Mouse (Mus musculus): ENCODE measurements around the gene Tspan32.

The Tspan32 gene

GRCm38 (mm10) chr7:143006756-143007598 is 2.1 kb downstream of the Tspan32 start:
- in situ Hi-C loops (cut with MboI; ENCODE audit: unreplicated experiment in 2 of 2): loop anchor here (5.0 kb wide), 2 partner anchors 60 to 115 kb away; partner anchors contain the start of gene Tssc4 (in 2 of the 2)

DNA sequence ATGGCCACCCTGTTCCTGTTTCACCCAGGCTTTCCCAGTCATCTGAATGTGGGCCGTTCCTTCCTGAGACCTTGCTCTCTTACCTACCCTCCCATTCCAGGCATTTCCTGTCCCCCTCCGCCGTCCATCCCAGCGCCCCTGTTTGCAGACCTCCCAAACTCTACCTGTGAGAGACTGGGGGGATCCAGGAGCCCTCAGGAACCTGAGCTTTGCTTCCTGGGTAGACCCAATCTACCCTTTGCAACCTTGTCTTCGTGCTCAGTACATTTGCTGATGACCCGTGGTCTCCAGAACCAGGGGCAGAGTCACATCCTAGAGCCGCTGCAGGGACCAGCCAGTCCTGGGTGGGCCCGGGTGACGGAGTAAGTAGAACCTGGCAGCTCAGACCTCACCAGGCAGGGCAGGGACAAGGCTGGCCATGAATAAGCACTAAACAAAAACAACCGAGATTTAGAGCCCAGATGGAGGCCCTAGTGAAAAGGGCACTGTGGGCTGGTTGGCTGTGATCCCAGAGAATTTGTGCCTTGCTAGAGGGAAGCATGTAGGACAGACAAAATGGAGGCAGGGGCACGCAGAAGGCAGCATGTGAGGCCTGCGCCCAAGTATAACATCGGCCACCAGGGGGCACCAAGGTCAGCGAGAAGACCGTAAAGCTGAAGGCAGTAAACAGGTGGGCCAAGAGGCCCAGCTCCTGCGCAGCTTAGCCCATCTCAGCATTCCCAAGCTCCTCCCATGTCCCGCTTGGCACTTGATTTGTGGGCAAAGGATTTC is 2.9 kb downstream of the Tspan32 start:
- in situ Hi-C loops (cut with MboI; ENCODE audit: unreplicated experiment in 2 of 2): loop anchor here (5.0 kb wide), 2 partner anchors 60 to 115 kb away; partner anchors contain the start of gene Tssc4 (in 2 of the 2)

- in situ Hi-C loops (cut with MboI; ENCODE audit: unreplicated experiment in 2 of 2): loop anchor here (5.0 kb wide), 2 partner anchors 59 to 116 kb away; partner anchors contain the start of gene Tssc4 (in 2 of the 2)
Observed at GRCm38 (mm10) chr7:143008370-143008926, 3.6 kb downstream of the Tspan32 start.

GRCm38 (mm10) chr7:143008996-143009665 is 4.3 kb downstream of the Tspan32 start:
- in situ Hi-C loops (cut with MboI; ENCODE audit: unreplicated experiment in 2 of 2): loop anchor here (5.0 kb wide), 2 partner anchors 58 to 117 kb away; partner anchors contain the start of gene Tssc4 (in 2 of the 2)

DNA sequence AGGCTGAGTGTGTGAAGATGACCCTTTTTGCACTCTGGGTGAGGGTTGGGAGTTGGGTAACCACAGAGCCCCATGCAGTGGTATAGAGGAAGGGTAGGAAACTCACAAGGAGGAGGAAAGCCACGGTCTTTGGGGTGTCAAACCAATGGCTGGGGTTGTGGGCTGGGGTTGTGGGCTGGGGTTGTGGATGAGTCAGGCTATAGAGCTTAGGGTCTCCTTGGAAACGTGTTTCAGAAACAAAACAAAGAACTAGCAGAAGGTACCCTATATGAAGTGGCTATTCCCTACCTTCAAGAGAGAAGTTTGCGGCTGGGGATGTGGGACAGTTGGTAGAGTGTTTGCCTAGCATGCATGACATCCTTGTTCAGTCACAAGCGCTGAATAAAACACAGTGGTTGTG is 5.2 kb downstream of the Tspan32 start:
- in situ Hi-C loops (cut with MboI; ENCODE audit: unreplicated experiment in 2 of 2): loop anchor here (5.0 kb wide), 2 partner anchors 57 to 118 kb away; partner anchors contain the start of gene Tssc4 (in 2 of the 2)

- in situ Hi-C loops (cut with MboI; ENCODE audit: unreplicated experiment in 2 of 2): no loop called here
Observed at GRCm38 (mm10) chr7:143011226-143011625, 6.4 kb downstream of the Tspan32 start.

GRCm38 (mm10) chr7:143012230-143012875 is 7.5 kb downstream of the Tspan32 start:
- in situ Hi-C loops (cut with MboI; ENCODE audit: unreplicated experiment in 2 of 2): no loop called here

DNA sequence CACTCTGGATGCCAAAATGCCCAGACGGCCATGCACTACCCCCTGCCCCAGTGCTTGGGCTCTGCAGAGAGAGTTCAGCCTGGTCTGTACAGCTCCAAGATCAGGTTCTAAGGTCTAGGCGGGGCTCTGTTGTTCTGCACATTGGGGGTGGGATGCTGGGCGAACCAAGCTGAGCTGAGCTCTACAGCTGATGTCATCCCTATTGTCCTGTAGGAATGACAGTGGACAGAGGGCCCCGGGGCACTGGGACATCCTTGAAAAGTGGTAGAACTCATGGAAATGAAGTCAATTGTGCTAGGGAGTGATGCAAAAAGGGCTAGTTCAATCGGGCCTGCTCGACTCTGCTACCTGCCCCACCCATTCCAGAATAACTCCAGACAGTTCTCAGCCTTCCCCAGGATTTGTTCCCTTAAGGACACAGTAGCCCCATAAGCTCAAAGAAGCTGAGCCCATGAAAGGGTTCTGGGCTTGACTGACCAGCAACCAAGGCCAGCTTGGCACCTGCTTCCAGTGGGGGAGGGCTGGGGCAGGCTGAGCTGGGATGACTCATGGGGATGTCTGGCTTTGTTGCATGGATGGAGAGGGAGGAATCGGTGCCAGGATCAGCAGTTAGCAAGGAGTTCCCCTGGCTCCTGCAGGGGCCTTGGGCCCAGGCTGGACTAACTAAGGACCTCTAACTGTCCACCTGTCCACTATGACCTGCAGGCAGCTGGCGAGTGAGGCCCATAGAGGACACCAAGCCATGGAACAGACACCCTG is 8.8 kb downstream of the Tspan32 start:
- in situ Hi-C loops (cut with MboI; ENCODE audit: unreplicated experiment in 2 of 2): no loop called here

GRCm38 (mm10) chr7:143014862-143015659 is 10.2 kb downstream of the Tspan32 start:
- in situ Hi-C loops (cut with MboI; ENCODE audit: unreplicated experiment in 2 of 2): no loop called here

- in situ Hi-C loops (cut with MboI; ENCODE audit: unreplicated experiment in 2 of 2): no loop called here
Observed at GRCm38 (mm10) chr7:143015755-143016423, 11.0 kb downstream of the Tspan32 start.

DNA sequence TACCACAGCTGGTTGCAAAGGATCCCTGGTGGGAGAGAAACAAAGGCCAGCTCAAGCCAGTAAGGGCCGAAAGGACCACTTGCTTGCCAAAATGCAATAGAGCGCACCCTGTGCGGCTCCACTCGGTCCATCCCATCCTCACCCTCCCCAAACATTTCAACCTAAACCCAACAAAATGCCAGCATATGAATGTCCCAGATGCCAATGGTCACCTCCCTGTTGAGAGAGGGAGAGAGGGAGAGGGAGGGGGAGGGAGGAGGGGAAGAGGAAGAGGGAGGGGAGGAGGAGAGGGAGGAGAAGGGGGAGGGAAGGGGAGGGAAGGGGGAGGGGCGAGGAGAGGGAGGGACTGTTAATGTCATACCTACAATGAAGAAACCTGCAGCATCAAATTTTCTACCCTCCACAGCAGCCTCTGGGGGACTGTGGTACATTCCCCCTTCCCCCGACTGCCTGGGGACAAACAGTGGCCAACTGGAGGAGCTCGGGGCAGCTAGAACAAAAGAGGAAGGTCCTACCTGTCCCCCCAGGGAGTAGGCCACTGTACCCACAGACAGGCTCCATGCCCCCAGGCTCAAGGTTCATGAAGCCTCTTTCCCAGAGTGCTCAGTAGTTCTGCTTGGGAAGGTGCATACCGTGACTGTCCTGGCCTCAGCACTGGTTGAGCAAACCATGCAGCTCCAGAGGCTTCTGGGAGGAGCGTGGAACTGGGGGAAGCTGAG is 11.7 kb downstream of the Tspan32 start:
- in situ Hi-C loops (cut with MboI; ENCODE audit: unreplicated experiment in 2 of 2): no loop called here

GRCm38 (mm10) chr7:143017181-143017580 is 12.3 kb downstream of the Tspan32 start:
- in situ Hi-C loops (cut with MboI; ENCODE audit: unreplicated experiment in 2 of 2): no loop called here

DNA sequence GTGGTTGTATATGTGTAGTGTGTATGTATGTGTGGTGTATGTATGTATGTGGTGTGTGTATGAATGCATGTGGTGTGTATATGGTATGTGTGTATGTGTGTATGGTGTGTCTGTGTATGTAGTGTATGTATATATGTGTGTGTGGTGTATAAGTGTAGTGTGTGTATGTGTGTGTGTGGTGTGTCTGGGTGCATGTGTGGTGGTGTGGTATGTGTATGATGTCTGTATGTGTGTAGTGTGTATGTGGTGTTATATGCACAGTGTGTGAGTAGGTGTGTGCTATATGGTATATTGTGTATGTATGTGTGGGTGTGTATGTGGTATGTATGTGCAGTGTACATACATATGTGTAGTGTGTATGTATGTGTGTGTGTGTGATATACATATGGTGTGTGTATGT is 15.2 kb downstream of the Tspan32 start:
- in situ Hi-C loops (cut with MboI; ENCODE audit: unreplicated experiment in 2 of 2): no loop called here

- in situ Hi-C loops (cut with MboI; ENCODE audit: unreplicated experiment in 2 of 2): no loop called here
Observed at GRCm38 (mm10) chr7:143020764-143021163, 15.9 kb downstream of the Tspan32 start.

GRCm38 (mm10) chr7:143021356-143022164 is 16.7 kb downstream of the Tspan32 start:
- in situ Hi-C loops (cut with MboI; ENCODE audit: unreplicated experiment in 2 of 2): no loop called here

- in situ Hi-C loops (cut with MboI; ENCODE audit: unreplicated experiment in 2 of 2): no loop called here
Observed at GRCm38 (mm10) chr7:143023499-143023898, 18.7 kb downstream of the Tspan32 start.
